Mouse (Mus musculus): ENCODE results near the gene Fam196b. TPM values are rescaled to one million over a fixed set of nuclear protein-coding genes. Genes with fewer than 3 reads are reported as not detected.
A peak's percentile ranks its signal among the peaks of the same experiment; 100 is the strongest.

The Fam196b gene
- 0.46 and 0.90 TPM in 2 replicates for polyA plus RNA-seq (2014; fragmentation: Nextera tagmentation; extraction: Ambion mirVana)

GRCm38 (mm10) chr11:34314534-34315379 lies at the start of gene Fam196b:
TSS of gene Fam196b (plus strand) at chr11:34314822.
- H3K4me3 ChIP-seq (ENCODE audit: low read depth, low read length), result peak within 1 kb of the TSS; percentile 35
- no peaks in the 10 kb centered on the region; the same call in 1 of the 2 replicates for H3K4me1 ChIP-seq (ENCODE audit: control insufficient read depth, insufficient read depth, low read length)
- ATAC-seq (ENCODE audit: low read depth), result peak; percentile 60; the same call in 1 of the 2 replicates
- peak; percentile 81 for DNase-seq (ENCODE audit: low spot score)
- peaks cover 8% of the 10 kb centered on the region; the same call in 1 of the 2 replicates for H3K27me3 ChIP-seq (replicated peaks; ENCODE audit: control insufficient read depth, insufficient read depth, low read length)
- 4% methylated on average over 13 of the region's 13 CpGs for WGBS
- H3K36me3 ChIP-seq (ENCODE audit: control insufficient read depth, insufficient read depth, low read length), result no peaks in the 10 kb centered on the region
- no peaks in the 10 kb centered on the region for H3K9me3 ChIP-seq (ENCODE audit: control insufficient read depth, low read length)
- peak within 1 kb of the TSS; percentile 48 for H3K9ac ChIP-seq (ENCODE audit: low read depth, low read length)
- peak within 1 kb of the TSS; percentile 65 for H3K4me2 ChIP-seq (ENCODE audit: low read depth, low read length)
- no peak within 1 kb of the TSS for H3K27ac ChIP-seq (replicated peaks; ENCODE audit: low read depth, low read length)

- no peaks in the 10 kb centered on the region for H3K4me1 ChIP-seq (ENCODE audit: control insufficient read depth, insufficient read depth, low read length)
- H3K4me3 ChIP-seq (ENCODE audit: low read depth, low read length), result no peak overlapping the region
- H3K36me3 ChIP-seq (ENCODE audit: control insufficient read depth, insufficient read depth, low read length), result no peaks in the 10 kb centered on the region
- H3K27ac ChIP-seq (replicated peaks; ENCODE audit: low read depth, low read length), result no peak overlapping the region
- no peak overlapping the region for H3K4me2 ChIP-seq (ENCODE audit: low read depth, low read length)
- H3K9ac ChIP-seq (ENCODE audit: low read depth, low read length), result no peak overlapping the region
- no peak for DNase-seq (ENCODE audit: low spot score)
- ATAC-seq (ENCODE audit: low read depth), result no peak
- H3K27me3 ChIP-seq (replicated peaks; ENCODE audit: control insufficient read depth, insufficient read depth, low read length), result no peaks in the 10 kb centered on the region
- no peaks in the 10 kb centered on the region for H3K9me3 ChIP-seq (ENCODE audit: control insufficient read depth, low read length)
- 51% methylated on average over 10 of the region's 10 CpGs for WGBS
Observed at GRCm38 (mm10) chr11:34272016-34272415, 42.6 kb upstream of the Fam196b start.

DNA sequence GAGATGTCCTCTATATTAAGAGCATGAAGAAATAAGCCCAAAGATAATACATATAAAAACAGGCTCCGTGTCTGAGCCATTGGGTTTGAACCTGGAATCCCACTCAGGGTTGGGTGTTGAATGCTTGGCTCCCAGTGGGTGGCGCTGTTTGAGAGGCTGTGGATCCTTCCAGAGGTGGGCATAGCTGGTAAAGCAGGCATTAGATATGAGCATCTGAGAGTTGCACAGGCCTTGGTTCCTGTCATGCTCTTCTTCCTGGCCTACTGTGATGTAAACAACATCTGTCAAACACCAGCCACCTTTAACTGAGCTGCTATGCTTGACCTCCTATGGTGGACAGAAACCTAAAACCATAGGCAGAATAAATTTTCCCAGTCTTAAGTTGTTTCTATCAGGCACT lies 38.7 kb upstream of the Fam196b start:
- WGBS, result 47% methylated on average over 2 of the region's 2 CpGs
- Histone ChIP-seq H3K9me3 (ENCODE audit: control insufficient read depth, low read length) (no peaks in the 10 kb centered on the region), H3K4me1 (ENCODE audit: control insufficient read depth, insufficient read depth, low read length) (no peaks in the 10 kb centered on the region), H3K27me3 (replicated peaks; ENCODE audit: control insufficient read depth, insufficient read depth, low read length) (no peaks in the 10 kb centered on the region), H3K36me3 (ENCODE audit: control insufficient read depth, insufficient read depth, low read length) (no peaks in the 10 kb centered on the region), H3K27ac (replicated peaks; ENCODE audit: low read depth, low read length) (no peak overlapping the region), H3K4me3 (ENCODE audit: low read depth, low read length) (no peak overlapping the region), H3K9ac (ENCODE audit: low read depth, low read length) (no peak overlapping the region), H3K4me2 (ENCODE audit: low read depth, low read length) (no peak overlapping the region)
- no peak for DNase-seq (ENCODE audit: low spot score)
- no peak for ATAC-seq (ENCODE audit: low read depth)

DNA sequence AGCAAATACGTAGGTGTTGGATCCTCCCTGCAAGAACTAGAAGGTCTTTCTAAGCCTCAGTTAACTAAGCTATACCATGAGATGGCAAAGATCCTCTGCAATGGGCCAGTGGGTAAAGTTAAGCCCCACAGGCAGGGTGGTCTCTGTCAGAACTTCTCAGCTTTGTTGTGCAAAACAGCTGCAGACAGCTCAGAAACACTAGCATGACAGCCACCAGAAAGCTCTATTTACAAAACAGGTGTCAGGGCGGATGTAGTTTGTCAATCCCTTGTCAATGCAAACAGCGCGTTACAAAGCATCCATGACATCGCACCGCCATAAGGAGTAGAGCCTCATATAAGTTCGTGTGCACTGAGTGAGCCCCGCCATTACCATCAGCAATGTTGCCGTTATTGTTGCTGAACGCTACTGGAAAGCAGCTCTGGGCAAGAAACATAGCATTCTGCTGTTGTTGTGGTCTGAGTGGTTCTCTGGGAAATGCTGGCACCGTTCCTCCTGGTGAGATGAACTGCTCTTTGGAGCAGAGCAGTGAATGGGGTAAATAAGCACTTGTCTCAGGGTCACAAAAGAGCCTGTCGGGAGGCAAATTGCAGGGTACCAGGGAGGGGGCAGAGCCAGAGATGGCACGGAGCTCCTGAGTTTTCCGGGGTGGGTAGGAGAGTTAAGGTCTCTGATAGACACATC lies 38.1 kb upstream of the Fam196b start:
- Histone ChIP-seq H3K4me3 (ENCODE audit: low read depth, low read length) (no peak overlapping the region), H3K9ac (ENCODE audit: low read depth, low read length) (no peak overlapping the region), H3K27ac (replicated peaks; ENCODE audit: low read depth, low read length) (no peak overlapping the region), H3K4me2 (ENCODE audit: low read depth, low read length) (no peak overlapping the region), H3K9me3 (ENCODE audit: control insufficient read depth, low read length) (no peaks in the 10 kb centered on the region), H3K36me3 (ENCODE audit: control insufficient read depth, insufficient read depth, low read length) (no peaks in the 10 kb centered on the region), H3K27me3 (replicated peaks; ENCODE audit: control insufficient read depth, insufficient read depth, low read length) (no peaks in the 10 kb centered on the region), H3K4me1 (ENCODE audit: control insufficient read depth, insufficient read depth, low read length) (no peaks in the 10 kb centered on the region)
- DNase-seq (ENCODE audit: low spot score) (peak; percentile 17), ATAC-seq (ENCODE audit: low read depth) (no peak)
- WGBS, result 56% methylated on average over 14 of the region's 14 CpGs

GRCm38 (mm10) chr11:34277047-34277445 lies 37.6 kb upstream of the Fam196b start:
- Histone ChIP-seq H3K27me3 (replicated peaks; ENCODE audit: control insufficient read depth, insufficient read depth, low read length) (no peaks in the 10 kb centered on the region), H3K4me3 (ENCODE audit: low read depth, low read length) (no peak overlapping the region), H3K9me3 (ENCODE audit: control insufficient read depth, low read length) (no peaks in the 10 kb centered on the region), H3K36me3 (ENCODE audit: control insufficient read depth, insufficient read depth, low read length) (no peaks in the 10 kb centered on the region), H3K4me2 (ENCODE audit: low read depth, low read length) (no peak overlapping the region), H3K4me1 (ENCODE audit: control insufficient read depth, insufficient read depth, low read length) (no peaks in the 10 kb centered on the region), H3K9ac (ENCODE audit: low read depth, low read length) (no peak overlapping the region), H3K27ac (replicated peaks; ENCODE audit: low read depth, low read length) (no peak overlapping the region)
- DNase-seq (ENCODE audit: low spot score) (no peak), ATAC-seq (ENCODE audit: low read depth) (no peak)
- WGBS, result 50% methylated on average over 3 of the region's 3 CpGs

- no peaks in the 10 kb centered on the region; the same call in 1 of the 2 replicates for H3K27me3 ChIP-seq (replicated peaks; ENCODE audit: control insufficient read depth, insufficient read depth, low read length)
- no peaks in the 10 kb centered on the region for H3K4me1 ChIP-seq (ENCODE audit: control insufficient read depth, insufficient read depth, low read length)
- DNase-seq (ENCODE audit: low spot score) (no peak), ATAC-seq (ENCODE audit: low read depth) (no peak)
- H3K9me3 ChIP-seq (ENCODE audit: control insufficient read depth, low read length), result no peaks in the 10 kb centered on the region
- 37% methylated on average over 13 of the region's 13 CpGs for WGBS
- H3K4me3 ChIP-seq (ENCODE audit: low read depth, low read length), result no peak overlapping the region
- H3K36me3 ChIP-seq (ENCODE audit: control insufficient read depth, insufficient read depth, low read length), result no peaks in the 10 kb centered on the region
- H3K9ac ChIP-seq (ENCODE audit: low read depth, low read length), result no peak overlapping the region
- no peak overlapping the region for H3K4me2 ChIP-seq (ENCODE audit: low read depth, low read length)
- no peak overlapping the region for H3K27ac ChIP-seq (replicated peaks; ENCODE audit: low read depth, low read length)
Observed at GRCm38 (mm10) chr11:34284124-34284808, 30.4 kb upstream of the Fam196b start.

- WGBS, result 30% methylated on average over 4 of the region's 4 CpGs
- Histone ChIP-seq H3K9me3 (ENCODE audit: control insufficient read depth, low read length) (no peaks in the 10 kb centered on the region), H3K9ac (ENCODE audit: low read depth, low read length) (no peak overlapping the region), H3K4me2 (ENCODE audit: low read depth, low read length) (no peak overlapping the region), H3K27ac (replicated peaks; ENCODE audit: low read depth, low read length) (no peak overlapping the region), H3K36me3 (ENCODE audit: control insufficient read depth, insufficient read depth, low read length) (no peaks in the 10 kb centered on the region), H3K27me3 (replicated peaks; ENCODE audit: control insufficient read depth, insufficient read depth, low read length) (no peaks in the 10 kb centered on the region), H3K4me1 (ENCODE audit: control insufficient read depth, insufficient read depth, low read length) (no peaks in the 10 kb centered on the region), H3K4me3 (ENCODE audit: low read depth, low read length) (no peak overlapping the region)
- DNase-seq (ENCODE audit: low spot score) (no peak), ATAC-seq (ENCODE audit: low read depth) (no peak)
Observed at GRCm38 (mm10) chr11:34290265-34290664, 24.4 kb upstream of the Fam196b start.

GRCm38 (mm10) chr11:34290708-34291107 lies 23.9 kb upstream of the Fam196b start:
- no peak overlapping the region for H3K4me2 ChIP-seq (ENCODE audit: low read depth, low read length)

More at GRCm38 (mm10) chr11:34290708-34291107, 23.9 kb upstream of the Fam196b start:
- WGBS, result 32% methylated on average over 2 of the region's 2 CpGs
- H3K9me3 ChIP-seq (ENCODE audit: control insufficient read depth, low read length), result no peaks in the 10 kb centered on the region
- no peaks in the 10 kb centered on the region for H3K36me3 ChIP-seq (ENCODE audit: control insufficient read depth, insufficient read depth, low read length)
- no peak for DNase-seq (ENCODE audit: low spot score)
- H3K4me1 ChIP-seq (ENCODE audit: control insufficient read depth, insufficient read depth, low read length), result no peaks in the 10 kb centered on the region
- H3K4me3 ChIP-seq (ENCODE audit: low read depth, low read length), result no peak overlapping the region
- ATAC-seq (ENCODE audit: low read depth), result no peak
- H3K27ac ChIP-seq (replicated peaks; ENCODE audit: low read depth, low read length), result no peak overlapping the region
- no peak overlapping the region for H3K9ac ChIP-seq (ENCODE audit: low read depth, low read length)
- no peaks in the 10 kb centered on the region for H3K27me3 ChIP-seq (replicated peaks; ENCODE audit: control insufficient read depth, insufficient read depth, low read length)
